Mouse (Mus musculus): Measurements from ENCODE around the gene Csnk1d. TPM values are rescaled to one million over a fixed set of nuclear protein-coding genes. Genes with fewer than 3 reads are reported as not detected.
A peak's percentile ranks its signal among the peaks of the same experiment; 100 is the strongest.

Gene Csnk1d
- 67.1 and 84.5 TPM in 2 replicates for polyA plus RNA-seq (2014; fragmentation: Nextera tagmentation; extraction: Ambion mirVana)

DNA sequence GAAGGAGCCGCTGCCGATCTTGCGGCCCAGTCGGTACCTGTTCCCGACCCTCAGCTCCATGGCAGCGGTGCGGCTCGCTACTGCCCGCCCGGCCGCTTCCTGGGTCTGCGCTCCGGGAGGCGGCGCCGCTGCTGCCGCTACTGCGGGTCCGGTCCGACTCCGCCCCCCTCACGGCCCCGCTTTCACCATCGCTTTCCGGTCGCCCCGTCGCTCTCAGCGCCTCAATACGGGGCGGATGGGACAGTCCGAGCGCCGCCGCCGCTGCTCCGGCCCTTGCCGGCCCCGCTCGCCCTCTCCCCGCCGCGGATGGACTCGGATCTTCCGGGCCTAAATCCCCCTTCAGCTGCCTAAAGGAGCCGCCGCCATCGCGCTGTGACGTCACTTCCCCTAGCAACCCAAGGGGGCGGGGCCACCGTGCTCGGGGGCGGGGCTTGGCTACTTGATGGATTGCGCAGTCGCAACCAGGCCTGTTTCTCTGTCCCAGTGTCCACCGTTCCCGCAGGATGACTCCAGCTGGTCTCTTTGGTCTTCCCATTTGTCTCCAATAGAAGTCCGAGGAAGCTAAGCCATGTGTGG is at the start of gene Csnk1d:
Csnk1d (minus strand) TSS at position 380 of the 576 bp plus-strand sequence.
- under 1% methylated on average over 57 of the region's 59 CpGs for WGBS
- DNase-seq (ENCODE audit: low spot score) (peak; percentile 100), ATAC-seq (ENCODE audit: insufficient number of reproducible peaks, low FRiP score, low TSS enrichment, low read depth) (peak; percentile 91)
- H3K9ac ChIP-seq (ENCODE audit: low read length): peak within 1 kb of the TSS; percentile 100
- peaks cover 20% of the 10 kb centered on the region for H3K4me1 ChIP-seq (ENCODE audit: control insufficient read depth, insufficient read depth, low read length)
- peak within 1 kb of the TSS; percentile 84 for H3K4me2 ChIP-seq (ENCODE audit: low read depth, severe bottlenecking)
- H3K36me3 ChIP-seq (ENCODE audit: control insufficient read depth, insufficient read depth, low read length): peaks cover 3% of the 10 kb centered on the region; the same call in 1 of the 2 replicates
- H3K4me3 ChIP-seq (ENCODE audit: low read depth, low read length): peak within 1 kb of the TSS; percentile 99
- no peaks in the 10 kb centered on the region for H3K27me3 ChIP-seq (ENCODE audit: control insufficient read depth, insufficient read depth, low read length)
- no peaks in the 10 kb centered on the region for H3K9me3 ChIP-seq (ENCODE audit: control insufficient read depth, low read length)
- H3K27ac ChIP-seq (replicated peaks; ENCODE audit: low read depth, low read length): peak within 1 kb of the TSS; percentile 97

DNA sequence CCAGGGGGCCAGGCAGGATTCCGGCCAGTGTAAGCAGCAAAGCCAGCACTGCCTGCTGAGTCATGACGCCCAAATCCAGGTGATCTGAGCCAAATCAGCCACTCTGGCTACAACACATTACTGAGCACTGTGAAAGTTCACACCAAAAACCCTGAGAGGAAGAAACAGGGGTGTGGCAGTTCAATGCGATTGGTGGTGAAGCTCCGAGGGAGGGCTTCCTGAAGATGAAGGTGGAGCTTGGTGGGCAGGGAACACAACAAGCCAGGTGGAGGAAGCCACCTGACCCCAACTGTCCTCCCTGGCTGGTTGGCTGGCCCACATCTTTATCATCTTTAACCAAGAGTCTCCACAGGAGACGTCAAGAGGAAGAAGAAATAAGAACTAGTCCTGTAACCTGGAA is 48.2 kb upstream of the Csnk1d start, which contains the start of gene Cd7:
Cd7 (minus strand) TSS at position 117 of the 400 bp plus-strand sequence.
- DNase-seq (ENCODE audit: low spot score): no peak
- Histone ChIP-seq H3K9me3 (ENCODE audit: control insufficient read depth, low read length) (no peaks in the 10 kb centered on the region), H3K4me3 (ENCODE audit: low read depth, low read length) (no peak within 1 kb of the TSS), H3K9ac (ENCODE audit: low read length) (no peak within 1 kb of the TSS), H3K4me1 (ENCODE audit: control insufficient read depth, insufficient read depth, low read length) (no peaks in the 10 kb centered on the region), H3K27me3 (ENCODE audit: control insufficient read depth, insufficient read depth, low read length) (no peaks in the 10 kb centered on the region), H3K27ac (replicated peaks; ENCODE audit: low read depth, low read length) (no peak within 1 kb of the TSS), H3K4me2 (ENCODE audit: low read depth, severe bottlenecking) (no peak within 1 kb of the TSS), H3K36me3 (ENCODE audit: control insufficient read depth, insufficient read depth, low read length) (no peaks in the 10 kb centered on the region)
- no peak for ATAC-seq (ENCODE audit: insufficient number of reproducible peaks, low FRiP score, low TSS enrichment, low read depth)
- 58% methylated on average over 5 of the region's 5 CpGs for WGBS

DNA sequence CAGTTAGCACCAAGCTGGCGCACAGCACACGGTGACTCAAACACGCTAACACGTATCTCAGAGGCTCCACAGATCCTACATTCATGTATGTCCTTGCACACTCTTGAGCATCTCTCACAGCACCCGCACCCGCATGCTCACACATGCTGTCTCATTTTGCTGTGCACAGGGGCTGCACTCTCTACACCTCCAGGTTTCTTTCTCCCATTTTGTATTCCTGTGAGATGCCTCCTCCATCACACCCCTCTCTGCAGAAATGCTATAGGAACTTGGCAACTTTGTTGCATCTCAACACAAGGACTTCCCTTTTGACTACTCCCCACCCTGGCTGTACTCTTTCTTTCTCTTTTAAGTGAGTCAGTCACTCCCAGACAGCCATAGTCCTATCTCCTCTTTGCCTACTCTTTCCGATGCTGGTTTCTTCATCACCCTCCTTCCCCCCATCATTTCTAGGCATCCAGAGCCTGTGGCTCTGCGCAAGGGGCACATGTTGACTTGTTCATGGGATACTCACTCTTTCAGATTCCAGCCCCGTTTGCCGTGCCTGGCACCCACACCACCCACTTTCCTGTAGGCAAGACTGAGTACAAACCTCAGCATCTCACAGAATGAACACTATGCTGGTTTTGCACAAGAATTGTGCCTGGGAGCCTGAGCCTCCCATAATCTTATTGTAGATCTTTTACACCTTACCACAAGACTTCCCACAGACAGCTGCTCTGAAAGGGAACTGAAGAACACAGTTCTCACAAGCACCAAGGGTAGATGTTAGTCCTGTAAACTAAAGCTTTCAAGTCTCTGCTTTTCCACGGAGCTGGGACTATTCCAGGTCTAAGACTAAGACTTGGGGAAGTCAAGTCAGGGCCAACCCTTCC is 47.5 kb upstream of the Csnk1d start:
- Histone ChIP-seq H3K4me1 (ENCODE audit: control insufficient read depth, insufficient read depth, low read length) (no peaks in the 10 kb centered on the region), H3K9ac (ENCODE audit: low read length) (no peak overlapping the region), H3K4me3 (ENCODE audit: low read depth, low read length) (no peak overlapping the region), H3K9me3 (ENCODE audit: control insufficient read depth, low read length) (no peaks in the 10 kb centered on the region), H3K36me3 (ENCODE audit: control insufficient read depth, insufficient read depth, low read length) (no peaks in the 10 kb centered on the region), H3K27me3 (ENCODE audit: control insufficient read depth, insufficient read depth, low read length) (no peaks in the 10 kb centered on the region), H3K27ac (replicated peaks; ENCODE audit: low read depth, low read length) (no peak overlapping the region), H3K4me2 (ENCODE audit: low read depth, severe bottlenecking) (no peak overlapping the region)
- ATAC-seq (ENCODE audit: insufficient number of reproducible peaks, low FRiP score, low TSS enrichment, low read depth) (no peak), DNase-seq (ENCODE audit: low spot score) (no peak)
- WGBS: 86% methylated on average over 11 of the region's 11 CpGs

DNA sequence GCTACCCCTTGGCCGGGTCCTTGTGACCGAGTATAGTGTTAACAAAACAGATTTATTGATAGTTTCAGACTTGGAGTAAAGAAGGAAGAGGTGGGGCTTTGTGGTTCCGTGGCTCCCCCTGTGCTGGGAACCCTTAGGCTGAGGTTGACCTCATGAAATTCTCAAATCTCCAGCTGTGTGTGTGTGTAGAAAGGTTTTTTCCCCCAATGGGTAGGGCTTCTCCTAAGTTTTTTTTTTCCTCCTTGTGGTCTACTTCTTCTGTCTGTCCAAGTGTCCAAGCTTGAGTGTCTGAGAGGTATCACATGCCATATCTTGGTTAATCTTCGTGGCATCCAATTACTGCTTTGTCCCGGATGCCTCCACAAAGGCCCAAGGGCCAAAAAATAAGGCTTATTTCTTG is 42.0 kb upstream of the Csnk1d start:
- ATAC-seq (ENCODE audit: insufficient number of reproducible peaks, low FRiP score, low TSS enrichment, low read depth) (no peak), DNase-seq (ENCODE audit: low spot score) (no peak)
- Histone ChIP-seq H3K4me1 (ENCODE audit: control insufficient read depth, insufficient read depth, low read length) (no peaks in the 10 kb centered on the region), H3K27me3 (ENCODE audit: control insufficient read depth, insufficient read depth, low read length) (no peaks in the 10 kb centered on the region), H3K27ac (replicated peaks; ENCODE audit: low read depth, low read length) (no peak overlapping the region), H3K4me3 (ENCODE audit: low read depth, low read length) (no peak overlapping the region), H3K9ac (ENCODE audit: low read length) (no peak overlapping the region), H3K4me2 (ENCODE audit: low read depth, severe bottlenecking) (no peak overlapping the region), H3K36me3 (ENCODE audit: control insufficient read depth, insufficient read depth, low read length) (no peaks in the 10 kb centered on the region), H3K9me3 (ENCODE audit: control insufficient read depth, low read length) (no peaks in the 10 kb centered on the region)
- 88% methylated on average over 5 of the region's 5 CpGs for WGBS

DNA sequence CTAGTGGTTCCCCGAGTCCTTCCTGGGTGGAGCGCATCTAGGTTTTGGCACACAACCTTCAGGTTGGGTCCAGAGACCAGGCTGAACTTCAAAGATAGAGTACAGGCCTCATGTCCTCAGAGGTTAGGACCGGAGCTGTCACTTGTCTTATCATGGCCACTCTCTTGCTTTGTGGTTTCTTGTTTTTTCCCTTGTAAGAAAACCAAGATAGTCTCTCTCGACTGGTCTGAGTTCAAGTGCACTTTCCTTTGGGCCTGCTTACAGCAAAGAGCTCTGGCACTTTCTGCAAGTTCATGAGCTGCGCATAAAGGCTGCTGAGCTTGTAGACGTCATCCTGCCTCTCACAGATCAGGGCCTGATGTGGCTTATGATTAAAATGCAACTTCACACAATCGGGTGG is 36.1 kb upstream of the Csnk1d start:
- no peak overlapping the region for H3K4me3 ChIP-seq (ENCODE audit: low read depth, low read length)
- H3K4me1 ChIP-seq (ENCODE audit: control insufficient read depth, insufficient read depth, low read length): no peaks in the 10 kb centered on the region
- no peak for DNase-seq (ENCODE audit: low spot score)
- no peak overlapping the region for H3K27ac ChIP-seq (replicated peaks; ENCODE audit: low read depth, low read length)
- H3K9me3 ChIP-seq (ENCODE audit: control insufficient read depth, low read length): no peaks in the 10 kb centered on the region
- 88% methylated on average over 7 of the region's 7 CpGs for WGBS
- H3K9ac ChIP-seq (ENCODE audit: low read length): no peak overlapping the region
- H3K4me2 ChIP-seq (ENCODE audit: low read depth, severe bottlenecking): no peak overlapping the region
- no peaks in the 10 kb centered on the region for H3K36me3 ChIP-seq (ENCODE audit: control insufficient read depth, insufficient read depth, low read length)
- no peaks in the 10 kb centered on the region for H3K27me3 ChIP-seq (ENCODE audit: control insufficient read depth, insufficient read depth, low read length)
- no peak for ATAC-seq (ENCODE audit: insufficient number of reproducible peaks, low FRiP score, low TSS enrichment, low read depth)

DNA sequence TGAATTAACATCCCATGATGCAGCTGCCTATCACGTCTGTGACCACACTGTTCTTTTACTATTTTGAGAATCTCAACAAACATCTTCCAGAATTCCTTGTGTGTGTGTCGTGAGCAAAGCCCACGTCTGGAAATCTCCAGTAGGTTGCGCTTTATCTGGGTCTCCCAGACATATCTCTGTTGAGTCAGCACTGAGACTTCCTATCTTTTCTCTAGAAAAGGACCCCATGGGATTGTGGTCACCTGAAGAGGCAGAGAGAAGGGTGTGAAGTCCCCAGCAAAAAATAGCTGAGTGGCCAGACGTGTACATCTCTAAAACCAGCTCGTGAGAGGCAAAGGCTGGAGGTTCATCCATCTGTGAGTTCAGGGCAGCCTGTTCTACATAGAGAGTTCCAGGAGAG is 33.0 kb upstream of the Csnk1d start:
- Histone ChIP-seq H3K4me2 (ENCODE audit: low read depth, severe bottlenecking) (no peak overlapping the region), H3K4me3 (ENCODE audit: low read depth, low read length) (no peak overlapping the region), H3K27ac (replicated peaks; ENCODE audit: low read depth, low read length) (no peak overlapping the region), H3K9me3 (ENCODE audit: control insufficient read depth, low read length) (no peaks in the 10 kb centered on the region), H3K27me3 (ENCODE audit: control insufficient read depth, insufficient read depth, low read length) (no peaks in the 10 kb centered on the region), H3K4me1 (ENCODE audit: control insufficient read depth, insufficient read depth, low read length) (no peaks in the 10 kb centered on the region), H3K36me3 (ENCODE audit: control insufficient read depth, insufficient read depth, low read length) (no peaks in the 10 kb centered on the region), H3K9ac (ENCODE audit: low read length) (no peak overlapping the region)
- 74% methylated on average over 6 of the region's 6 CpGs for WGBS
- ATAC-seq (ENCODE audit: insufficient number of reproducible peaks, low FRiP score, low TSS enrichment, low read depth) (no peak), DNase-seq (ENCODE audit: low spot score) (no peak)

DNA sequence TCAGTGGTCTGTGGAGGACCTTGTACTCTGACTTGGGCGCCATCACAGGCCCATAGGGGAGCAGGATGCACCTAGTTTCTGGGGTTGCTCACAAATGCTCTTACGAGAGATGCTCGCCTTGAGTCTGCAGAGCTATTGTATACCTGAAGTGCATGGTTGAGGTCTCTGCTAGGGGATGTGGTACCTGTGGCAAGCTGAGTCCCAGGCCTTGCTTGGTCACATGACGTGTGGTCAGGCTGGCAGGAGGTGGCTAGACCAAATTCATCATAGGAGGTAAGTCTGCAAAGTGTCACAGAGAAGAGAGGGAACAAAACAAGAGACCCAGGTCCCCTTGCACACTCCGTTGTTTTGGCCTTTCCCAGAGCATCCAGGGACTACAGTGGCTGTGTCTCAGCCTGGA is 28.4 kb upstream of the Csnk1d start:
- Histone ChIP-seq H3K4me2 (ENCODE audit: low read depth, severe bottlenecking) (no peak overlapping the region), H3K27ac (replicated peaks; ENCODE audit: low read depth, low read length) (no peak overlapping the region), H3K27me3 (ENCODE audit: control insufficient read depth, insufficient read depth, low read length) (no peaks in the 10 kb centered on the region), H3K4me3 (ENCODE audit: low read depth, low read length) (no peak overlapping the region), H3K9me3 (ENCODE audit: control insufficient read depth, low read length) (no peaks in the 10 kb centered on the region), H3K36me3 (ENCODE audit: control insufficient read depth, insufficient read depth, low read length) (no peaks in the 10 kb centered on the region), H3K9ac (ENCODE audit: low read length) (no peak overlapping the region), H3K4me1 (ENCODE audit: control insufficient read depth, insufficient read depth, low read length) (no peaks in the 10 kb centered on the region)
- ATAC-seq (ENCODE audit: insufficient number of reproducible peaks, low FRiP score, low TSS enrichment, low read depth): no peak
- no peak for DNase-seq (ENCODE audit: low spot score)
- whole genome bisulfite sequencing: 82% methylated on average over 5 of the region's 5 CpGs

DNA sequence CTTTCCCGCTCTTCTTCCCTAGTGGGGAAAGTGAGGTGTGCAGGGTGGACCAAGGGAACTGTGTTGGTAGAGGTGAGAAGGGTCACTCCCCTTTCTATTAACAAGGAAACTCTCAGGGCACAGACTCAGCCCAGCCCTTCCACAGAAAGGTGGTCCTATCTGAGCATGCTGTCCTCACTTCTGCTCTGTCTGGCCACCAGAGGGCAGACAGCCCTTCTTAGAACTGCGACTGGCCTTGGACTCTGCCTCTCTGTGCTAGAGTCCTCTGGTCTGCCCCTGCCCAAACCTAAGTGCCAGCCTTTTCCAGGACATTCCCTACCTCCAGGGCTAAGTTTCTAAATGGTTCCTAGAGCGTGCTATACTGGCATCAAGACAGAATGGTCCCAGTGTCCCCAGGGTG is 26.6 kb upstream of the Csnk1d start:
- Histone ChIP-seq H3K4me2 (ENCODE audit: low read depth, severe bottlenecking) (no peak overlapping the region), H3K4me3 (ENCODE audit: low read depth, low read length) (no peak overlapping the region), H3K4me1 (ENCODE audit: control insufficient read depth, insufficient read depth, low read length) (no peaks in the 10 kb centered on the region), H3K9me3 (ENCODE audit: control insufficient read depth, low read length) (no peaks in the 10 kb centered on the region), H3K27me3 (ENCODE audit: control insufficient read depth, insufficient read depth, low read length) (no peaks in the 10 kb centered on the region), H3K9ac (ENCODE audit: low read length) (no peak overlapping the region), H3K27ac (replicated peaks; ENCODE audit: low read depth, low read length) (no peak overlapping the region), H3K36me3 (ENCODE audit: control insufficient read depth, insufficient read depth, low read length) (no peaks in the 10 kb centered on the region)
- 34% methylated on average over 3 of the region's 3 CpGs for WGBS
- peak; percentile 73 for DNase-seq (ENCODE audit: low spot score)
- ATAC-seq (ENCODE audit: insufficient number of reproducible peaks, low FRiP score, low TSS enrichment, low read depth): 0 out of 2 replicates have a peak, but pooled peaks have one; percentile 44
